Mouse (Mus musculus) heart, embryonic 15.5 days (tissue): ENCODE results near the gene Arhgap29. TPM values are rescaled to one million over a fixed set of nuclear protein-coding genes. Genes with fewer than 3 reads are reported as not detected.

Experiments used
- ATAC-seq: fragments of 200-750 bp; cut with Nextera tagmentation; replicated peaks from 2 replicates; pipeline ENCODE4 v1.8.0; 2017; ENCODE audit warnings: low read depth, moderate TSS enrichment; ENCODE audit not compliant: insufficient number of reproducible peaks, insufficient read depth, low FRiP score
- H3K27ac ChIP-seq: fragments of 300-500 bp; sonication (generic); 2 replicates; pipeline ENCODE4 v1.5.1; 2015; ENCODE audit warnings: mild to moderate bottlenecking, inconsistent platforms
- H3K27me3 ChIP-seq: fragments of 300-500 bp; sonication (generic); 2 replicates; pipeline ENCODE4 v1.6.1; 2015; ENCODE audit warnings: inconsistent platforms
- H3K36me3 ChIP-seq: fragments of 300-500 bp; sonication (generic); 2 replicates; pipeline ENCODE4 v1.6.1; 2015; ENCODE audit warnings: mild to moderate bottlenecking, inconsistent platforms
- H3K4me1 ChIP-seq: fragments of 300-500 bp; sonication (generic); replicated peaks from 2 replicates; pipeline ENCODE4 v1.6.1; 2015; ENCODE audit warnings: inconsistent platforms
- H3K4me2 ChIP-seq: fragments of 300-500 bp; sonication (generic); 2 replicates; pipeline ENCODE4 v1.6.1; 2015; ENCODE audit warnings: inconsistent platforms, mild to moderate bottlenecking, moderate library complexity
- H3K4me3 ChIP-seq: fragments of 300-500 bp; sonication (generic); 2 replicates; pipeline ENCODE4 v1.5.1; 2015; ENCODE audit warnings: mild to moderate bottlenecking, inconsistent platforms
- H3K9ac ChIP-seq: fragments of 300-500 bp; sonication (generic); 2 replicates; pipeline ENCODE4 v1.6.1; 2015; ENCODE audit warnings: mild to moderate bottlenecking, inconsistent platforms
- H3K9me3 ChIP-seq: fragments of 300-500 bp; sonication (generic); replicated peaks from 2 replicates; pipeline ENCODE4 v1.6.1; 2016; ENCODE audit warnings: inconsistent platforms
- WGBS: fragments of 180-500 bp; shearing (Covaris S2); methylation state at CpG from one replicate; pipeline ENCODE4 v1.1.7; 2015; ENCODE audit warnings: mixed read lengths; 5-methylcytosine and 5-hydroxymethylcytosine counted together
- polyA plus RNA-seq: library from polyadenylated mRNA; unstranded; fragments of >200 nt; fragmentation: Nextera tagmentation; extraction: Ambion mirVana; gene quantifications from 2 replicates; pipeline ENCODE4 v1.2.1, GENCODE M21; 2015

The Arhgap29 gene
- polyA plus RNA-seq, 1 experiment from 2014 or later: 45.3 TPM

DNA sequence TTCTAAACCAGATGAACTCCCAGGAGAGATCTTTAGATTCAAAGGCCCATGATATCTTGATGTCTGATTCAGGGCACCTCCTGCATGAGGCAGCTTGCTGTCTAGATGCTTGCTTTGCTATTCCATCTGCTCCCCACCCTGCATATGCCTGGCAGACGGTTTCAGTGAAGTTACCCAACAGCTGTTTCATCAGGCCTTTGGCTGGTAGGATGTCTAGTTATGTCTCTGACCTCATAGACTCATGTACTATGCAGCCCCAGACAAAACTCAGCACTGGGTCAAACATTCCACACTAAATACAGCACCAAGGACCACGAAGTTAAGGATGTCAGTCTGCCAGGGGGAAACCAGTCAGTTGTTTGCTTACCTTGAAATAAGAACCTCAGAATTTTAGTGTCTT is 6.4 kb upstream of the Arhgap29 start:
- no peak for ATAC-seq
- H3K4me2 ChIP-seq: no peak overlapping the region
- WGBS: 39% methylated on average over 2 of the region's 2 CpGs

DNA sequence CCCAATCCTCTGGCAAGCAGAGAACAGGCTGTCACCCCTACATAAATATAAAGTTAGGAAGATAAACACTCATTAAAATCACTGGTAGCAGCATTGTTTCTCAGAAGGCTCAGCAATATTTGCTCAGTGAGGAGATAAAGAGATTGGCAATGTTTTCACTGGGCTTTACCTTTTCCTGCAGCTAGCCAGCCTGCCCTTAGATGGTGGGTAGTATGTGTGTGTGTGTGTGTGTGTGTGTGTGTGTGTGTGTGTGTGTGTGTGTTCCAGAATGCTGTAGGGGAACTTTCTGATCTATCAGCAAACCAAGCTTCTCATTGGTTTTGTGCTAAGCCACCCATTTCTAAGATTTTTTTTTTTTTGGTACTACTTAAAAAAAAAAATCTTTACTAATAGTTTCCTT is 5.6 kb upstream of the Arhgap29 start:
- no peaks in the 10 kb centered on the region for H3K27me3 ChIP-seq
- no peaks in the 10 kb centered on the region for H3K4me1 ChIP-seq
- no peak overlapping the region for H3K27ac ChIP-seq
- H3K4me3 ChIP-seq: no peak overlapping the region
- ATAC-seq: no peak
- H3K36me3 ChIP-seq: no peaks in the 10 kb centered on the region
- H3K9me3 ChIP-seq: no peaks in the 10 kb centered on the region
- no peak overlapping the region for H3K4me2 ChIP-seq
- H3K9ac ChIP-seq: no peak overlapping the region

More for the DNA sequence above, 6.4 kb upstream of the Arhgap29 start:
- Histone ChIP-seq H3K27me3 (no peaks in the 10 kb centered on the region), H3K36me3 (no peaks in the 10 kb centered on the region), H3K4me3 (no peak overlapping the region), H3K9ac (no peak overlapping the region), H3K9me3 (no peaks in the 10 kb centered on the region), H3K4me1 (peaks cover 4% of the 10 kb centered on the region), H3K27ac (no peak overlapping the region)

DNA sequence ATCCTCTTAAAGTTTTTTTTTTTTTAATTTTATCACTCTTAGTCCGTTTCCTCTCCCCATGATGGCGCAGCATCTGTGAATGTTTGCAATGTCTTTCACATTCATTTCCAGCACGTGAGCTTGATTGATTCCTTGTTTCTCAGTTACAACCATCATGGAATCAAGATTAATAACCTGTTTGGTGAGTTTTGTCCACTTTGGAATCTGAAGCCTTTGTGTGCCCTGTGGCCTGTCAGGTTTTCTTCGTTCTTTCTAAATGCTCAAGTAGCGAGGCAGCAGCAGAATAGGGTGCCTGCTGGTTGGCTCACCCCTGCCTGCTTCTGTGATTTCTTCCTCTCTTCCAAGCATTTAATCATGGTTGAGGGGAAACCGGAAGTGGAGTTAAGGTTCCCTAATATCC is 2.2 kb upstream of the Arhgap29 start:
- Histone ChIP-seq H3K36me3 (no peaks in the 10 kb centered on the region), H3K4me2 (no peak overlapping the region), H3K9ac (no peak overlapping the region), H3K9me3 (no peaks in the 10 kb centered on the region), H3K4me1 (peaks cover 5% of the 10 kb centered on the region), H3K27me3 (no peaks in the 10 kb centered on the region), H3K4me3 (no peak overlapping the region), H3K27ac (no peak overlapping the region)
- WGBS: 60% methylated on average over 6 of the region's 6 CpGs
- no peak for ATAC-seq

DNA sequence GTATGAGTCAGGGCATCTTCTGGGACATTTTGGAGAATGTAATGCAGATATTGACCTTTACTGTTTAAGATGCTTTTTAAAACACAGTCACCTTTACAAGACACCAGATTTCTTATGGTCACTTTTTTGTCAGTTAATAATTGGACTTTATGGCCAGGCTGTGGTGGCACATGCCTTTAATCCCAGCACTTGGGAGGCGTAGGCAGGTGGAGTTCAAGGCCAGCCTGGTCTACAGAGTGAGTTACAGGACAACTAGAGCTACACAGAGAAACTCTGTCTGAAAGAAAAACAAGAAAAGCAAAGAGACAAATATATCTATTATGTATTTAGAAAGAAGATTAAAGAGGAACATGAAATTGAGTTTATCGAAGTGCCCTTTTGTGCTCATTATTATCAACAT is 1.2 kb upstream of the Arhgap29 start:
- Histone ChIP-seq H3K4me2 (no peak overlapping the region), H3K9me3 (no peaks in the 10 kb centered on the region), H3K36me3 (no peaks in the 10 kb centered on the region), H3K4me1 (peaks cover 5% of the 10 kb centered on the region), H3K9ac (no peak overlapping the region), H3K27ac (no peak overlapping the region), H3K4me3 (no peak overlapping the region), H3K27me3 (no peaks in the 10 kb centered on the region)
- no peak for ATAC-seq
- 81% methylated on average over 2 of the region's 2 CpGs for WGBS

DNA sequence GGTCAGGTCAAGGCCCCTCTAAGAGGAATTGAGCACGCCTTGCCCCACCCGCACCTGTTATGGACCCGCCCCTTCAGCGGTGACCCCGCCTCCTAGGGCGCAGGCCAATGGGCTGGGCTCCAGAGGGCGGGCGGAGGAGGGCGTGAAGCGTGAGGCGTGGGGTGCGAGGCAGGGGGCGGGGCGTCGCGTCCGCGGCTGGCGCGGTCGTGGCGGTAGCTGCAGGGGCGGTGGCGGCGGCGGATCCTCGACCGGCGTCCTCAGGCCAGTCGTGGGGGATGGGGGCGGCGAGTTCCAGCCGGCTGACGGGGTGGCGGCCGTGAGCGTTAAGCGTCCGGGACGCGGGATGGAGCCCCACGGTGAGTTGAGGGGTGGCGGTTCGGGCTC is 700 bp downstream of the Arhgap29 start:
- Histone ChIP-seq H3K27me3 (no peaks in the 10 kb centered on the region), H3K4me2 (peak overlapping the region; percentile 79), H3K4me1 (peaks cover 5% of the 10 kb centered on the region), H3K9ac (peak overlapping the region; percentile 83), H3K36me3 (no peaks in the 10 kb centered on the region), H3K27ac (peak overlapping the region; percentile 84), H3K9me3 (no peaks in the 10 kb centered on the region), H3K4me3 (peak overlapping the region; percentile 83)
- ATAC-seq: peak; percentile 97
- under 1% methylated on average over 44 of the region's 44 CpGs for whole genome bisulfite sequencing

DNA sequence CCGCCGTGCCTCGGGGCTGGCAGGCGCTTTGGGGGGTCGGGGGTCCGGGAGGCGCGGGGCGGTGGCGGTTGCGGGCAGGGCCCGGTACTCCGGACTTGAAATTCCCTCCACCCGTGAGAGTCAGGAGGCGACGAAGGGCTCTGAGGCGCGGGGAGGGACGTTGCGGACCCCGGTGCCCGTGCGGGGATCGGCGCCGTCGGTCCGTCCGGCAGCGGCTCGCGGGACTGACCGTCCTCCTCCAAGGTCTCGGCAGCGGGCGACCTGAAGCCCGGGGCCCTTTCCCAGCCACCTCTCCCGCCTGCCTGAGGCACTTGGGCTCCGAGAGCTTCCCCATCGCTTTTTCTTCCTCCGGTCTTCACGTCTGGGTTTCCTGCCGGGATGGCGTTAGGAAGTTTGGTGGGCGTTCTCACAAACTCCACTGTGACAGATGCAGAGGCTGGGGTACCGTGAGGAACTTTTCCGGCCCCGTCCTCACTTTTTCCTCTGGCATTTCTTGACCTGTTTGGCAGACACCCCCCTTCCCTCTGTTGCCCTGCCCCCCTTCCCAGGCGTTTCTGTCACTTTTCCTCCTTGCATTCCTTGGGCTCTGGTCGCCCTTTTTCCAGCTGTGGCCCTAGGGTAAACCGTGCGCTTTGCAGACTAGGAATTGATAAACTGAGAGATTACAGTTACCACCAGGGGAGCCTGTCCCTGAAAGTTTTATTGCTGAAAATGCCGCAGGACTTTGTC is 1.3 kb downstream of the Arhgap29 start:
- Histone ChIP-seq H3K9ac (peak overlapping the region; percentile 83), H3K4me2 (peak overlapping the region; percentile 79), H3K9me3 (no peaks in the 10 kb centered on the region), H3K4me1 (peaks cover 5% of the 10 kb centered on the region), H3K27ac (peak overlapping the region; percentile 84), H3K27me3 (no peaks in the 10 kb centered on the region), H3K36me3 (no peaks in the 10 kb centered on the region), H3K4me3 (peak overlapping the region; percentile 83)
- ATAC-seq: peak; percentile 44; the same call in 1 of the 2 replicates
- under 1% methylated on average over 51 of the region's 53 CpGs for WGBS

DNA sequence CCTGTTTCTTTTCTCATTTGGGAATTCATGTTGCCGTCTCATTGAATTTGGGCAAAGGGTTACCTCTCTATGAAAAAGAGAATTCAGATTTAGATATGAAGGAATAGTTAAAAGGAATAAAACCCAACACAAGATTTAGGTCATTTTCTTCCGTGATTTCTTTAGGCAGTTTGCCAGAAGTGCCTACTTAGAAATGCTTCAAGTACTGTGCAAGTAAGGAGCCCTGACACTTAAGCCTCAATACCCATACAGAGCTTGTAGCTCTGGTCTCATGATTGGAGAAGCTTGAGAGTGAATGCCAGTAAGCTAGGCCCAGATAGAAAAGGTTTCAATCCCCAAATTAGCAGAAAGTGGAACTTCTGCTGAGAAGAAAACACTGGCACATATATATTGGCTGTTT is 2.1 kb downstream of the Arhgap29 start:
- no peaks in the 10 kb centered on the region for H3K27me3 ChIP-seq
- peak overlapping the region; percentile 84 for H3K27ac ChIP-seq
- WGBS: 26% methylated on average over 2 of the region's 2 CpGs
- H3K4me1 ChIP-seq: peaks cover 5% of the 10 kb centered on the region
- peak overlapping the region; percentile 25; the same call in 1 of the 2 replicates for H3K9ac ChIP-seq
- peak overlapping the region; percentile 79 for H3K4me2 ChIP-seq
- no peaks in the 10 kb centered on the region for H3K9me3 ChIP-seq
- no peaks in the 10 kb centered on the region for H3K36me3 ChIP-seq
- peak overlapping the region; percentile 83 for H3K4me3 ChIP-seq
- ATAC-seq: no peak

DNA sequence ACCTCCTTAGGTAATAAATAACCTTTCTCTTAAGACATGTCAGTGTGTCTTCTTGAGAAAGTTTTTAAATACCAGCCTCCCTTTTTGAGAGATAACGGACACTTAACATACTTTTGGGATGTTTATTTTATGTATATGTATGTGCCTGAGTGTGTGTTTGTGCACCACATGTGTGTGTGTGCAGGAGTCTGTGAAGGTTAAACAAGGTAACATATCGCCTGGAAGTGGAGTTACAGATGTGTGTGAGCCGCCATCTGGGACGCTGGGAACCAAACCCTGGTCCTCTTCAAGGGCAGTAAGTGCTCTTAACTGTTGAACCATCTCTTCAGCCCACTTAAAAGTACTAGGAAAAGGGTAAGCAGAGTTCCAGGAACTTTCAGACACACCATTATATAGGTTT is 3.2 kb downstream of the Arhgap29 start:
- 97% methylated on average over 4 of the region's 4 CpGs for WGBS
- H3K4me2 ChIP-seq: 0 out of 2 replicates have a peak overlapping the region, but pooled peaks have one; percentile 79

DNA sequence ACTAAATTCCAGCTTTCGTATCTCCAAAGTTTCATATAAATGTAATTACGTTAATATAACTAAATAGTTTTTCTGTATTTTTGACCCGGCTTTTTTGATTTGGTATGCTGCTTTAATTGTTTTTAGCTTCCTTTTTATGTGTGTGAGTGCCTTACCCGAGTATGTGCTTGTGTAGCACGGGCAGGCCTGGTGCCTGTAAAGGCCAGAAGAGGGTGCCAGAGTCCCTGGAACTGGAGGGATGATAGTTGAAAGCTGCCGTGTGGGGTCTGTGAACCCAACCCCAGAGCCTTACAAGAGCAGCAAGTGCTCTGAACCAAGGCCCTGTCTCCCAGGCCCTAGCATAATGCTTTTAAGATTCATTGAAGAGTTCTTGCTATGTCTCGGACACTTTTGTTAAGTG is 4.4 kb downstream of the Arhgap29 start:
- 85% methylated on average over 7 of the region's 7 CpGs for WGBS
- H3K36me3 ChIP-seq: no peaks in the 10 kb centered on the region
- no peak overlapping the region for H3K27ac ChIP-seq
- H3K4me3 ChIP-seq: no peak overlapping the region
- ATAC-seq: no peak
- H3K9ac ChIP-seq: no peak overlapping the region
- H3K27me3 ChIP-seq: no peaks in the 10 kb centered on the region
- H3K9me3 ChIP-seq: no peaks in the 10 kb centered on the region
- H3K4me2 ChIP-seq: no peak overlapping the region
- H3K4me1 ChIP-seq: peaks cover 5% of the 10 kb centered on the region

More for the DNA sequence above, 3.2 kb downstream of the Arhgap29 start:
- ATAC-seq: no peak
- Histone ChIP-seq H3K27me3 (no peaks in the 10 kb centered on the region), H3K9me3 (no peaks in the 10 kb centered on the region), H3K27ac (no peak overlapping the region), H3K4me3 (no peak overlapping the region), H3K36me3 (no peaks in the 10 kb centered on the region), H3K9ac (no peak overlapping the region), H3K4me1 (peaks cover 5% of the 10 kb centered on the region)

DNA sequence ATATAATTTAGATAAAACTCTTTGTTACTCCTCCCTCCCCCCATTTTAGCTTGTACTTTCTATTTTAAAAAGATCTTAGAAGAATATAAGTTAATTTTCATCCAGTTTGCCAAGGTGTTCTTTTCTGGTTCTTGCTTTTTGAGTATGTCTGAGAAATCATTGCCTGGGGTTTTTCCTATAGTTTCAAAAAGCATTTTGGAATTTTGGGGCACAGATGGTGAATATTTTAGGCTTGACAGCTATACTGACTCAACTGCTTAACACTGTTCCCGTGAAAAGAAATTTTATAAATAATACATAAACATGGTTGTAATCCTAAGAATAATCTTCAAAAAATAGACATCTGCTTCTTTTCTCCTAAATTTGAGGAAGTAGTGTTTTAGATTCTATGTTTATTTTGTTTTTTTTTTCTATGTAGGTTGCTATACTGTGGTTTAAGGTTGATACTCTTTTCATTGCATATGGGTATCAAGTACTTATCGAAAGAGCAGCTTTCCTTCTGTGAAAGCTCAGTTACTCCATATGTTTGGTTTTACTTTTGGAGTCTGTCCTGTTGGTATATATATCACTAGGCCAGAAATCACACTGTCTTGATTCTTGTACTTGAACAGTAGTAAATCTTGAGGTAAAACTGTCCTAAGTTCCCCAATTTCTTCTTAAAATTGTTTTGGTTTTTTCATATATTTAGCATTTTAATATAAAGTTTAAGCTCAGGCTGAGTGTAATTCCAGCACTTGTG is 5.4 kb downstream of the Arhgap29 start:
- Histone ChIP-seq H3K27me3 (no peaks in the 10 kb centered on the region), H3K9me3 (no peaks in the 10 kb centered on the region), H3K4me1 (peaks cover 5% of the 10 kb centered on the region), H3K4me3 (no peak overlapping the region), H3K4me2 (no peak overlapping the region), H3K9ac (no peak overlapping the region), H3K36me3 (no peaks in the 10 kb centered on the region), H3K27ac (no peak overlapping the region)
- WGBS: 84% methylated on average over 2 of the region's 2 CpGs
- no peak for ATAC-seq

DNA sequence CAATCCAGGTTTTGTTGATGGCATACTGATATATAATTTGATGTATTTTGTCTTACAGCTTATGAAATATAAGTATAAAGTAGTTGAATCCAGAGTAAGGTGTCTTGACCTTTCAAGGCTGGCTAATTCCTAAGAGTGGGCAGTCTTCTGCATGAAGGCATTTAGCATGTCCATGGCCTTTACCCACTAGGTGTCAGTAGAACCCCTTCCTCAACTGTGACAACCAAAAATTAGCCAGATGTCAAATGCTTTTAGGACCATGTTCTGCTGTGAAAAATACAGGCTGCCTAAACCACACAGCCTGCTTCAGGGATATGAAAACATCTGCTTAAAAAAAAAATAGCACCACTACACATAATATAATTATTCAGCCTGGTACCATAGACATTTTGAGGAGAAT is 11.8 kb downstream of the Arhgap29 start:
- Histone ChIP-seq H3K4me1 (peaks cover 7% of the 10 kb centered on the region; the same call in 1 of the 2 replicates), H3K36me3 (no peaks in the 10 kb centered on the region), H3K9ac (no peak overlapping the region), H3K9me3 (no peaks in the 10 kb centered on the region), H3K4me3 (no peak overlapping the region), H3K27me3 (no peaks in the 10 kb centered on the region), H3K27ac (no peak overlapping the region), H3K4me2 (no peak overlapping the region)
- ATAC-seq: no peak
